Mouse (Mus musculus) hematopoietic multipotent progenitor cell, adult 10-12 weeks (in vitro differentiated cells): Measurements from ENCODE around the gene Fam205c. TPM values are rescaled to one million over a fixed set of nuclear protein-coding genes. Genes with fewer than 3 reads are reported as not detected.

ENCODE experiments used
- polyA plus RNA-seq: library from polyadenylated mRNA; stranded (reverse); fragments of >175 nt; gene quantifications from 2 replicates; pipeline ENCODE4 v1.2.3, GENCODE M21; 2012; ENCODE audit warnings: low replicate concordance

Fam205c gene
- not detected in 2 replicates for polyA plus RNA-seq

DNA sequence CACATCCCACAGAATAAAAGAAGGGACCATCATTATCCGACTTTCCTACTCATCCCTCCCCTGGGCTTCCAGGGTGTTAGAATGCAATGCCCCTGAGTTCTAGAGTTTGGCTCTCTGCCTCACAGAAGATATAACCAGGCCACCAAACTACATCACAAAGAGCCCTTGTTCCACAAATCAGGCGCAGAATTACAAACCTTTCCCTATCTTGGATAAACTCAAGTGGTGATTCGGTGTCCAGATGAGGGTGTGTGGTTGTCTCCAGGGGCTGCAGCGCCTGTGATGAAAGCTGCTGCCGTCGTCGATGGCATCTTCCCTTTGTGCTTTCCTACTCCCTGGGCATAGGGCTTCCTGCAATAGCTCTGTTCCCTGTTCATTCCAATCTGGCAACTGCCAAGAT is at the start of gene Fam205c:
Gene Fam205c, minus strand, starts transcription at position 101 of the 400 bp plus-strand sequence.

DNA sequence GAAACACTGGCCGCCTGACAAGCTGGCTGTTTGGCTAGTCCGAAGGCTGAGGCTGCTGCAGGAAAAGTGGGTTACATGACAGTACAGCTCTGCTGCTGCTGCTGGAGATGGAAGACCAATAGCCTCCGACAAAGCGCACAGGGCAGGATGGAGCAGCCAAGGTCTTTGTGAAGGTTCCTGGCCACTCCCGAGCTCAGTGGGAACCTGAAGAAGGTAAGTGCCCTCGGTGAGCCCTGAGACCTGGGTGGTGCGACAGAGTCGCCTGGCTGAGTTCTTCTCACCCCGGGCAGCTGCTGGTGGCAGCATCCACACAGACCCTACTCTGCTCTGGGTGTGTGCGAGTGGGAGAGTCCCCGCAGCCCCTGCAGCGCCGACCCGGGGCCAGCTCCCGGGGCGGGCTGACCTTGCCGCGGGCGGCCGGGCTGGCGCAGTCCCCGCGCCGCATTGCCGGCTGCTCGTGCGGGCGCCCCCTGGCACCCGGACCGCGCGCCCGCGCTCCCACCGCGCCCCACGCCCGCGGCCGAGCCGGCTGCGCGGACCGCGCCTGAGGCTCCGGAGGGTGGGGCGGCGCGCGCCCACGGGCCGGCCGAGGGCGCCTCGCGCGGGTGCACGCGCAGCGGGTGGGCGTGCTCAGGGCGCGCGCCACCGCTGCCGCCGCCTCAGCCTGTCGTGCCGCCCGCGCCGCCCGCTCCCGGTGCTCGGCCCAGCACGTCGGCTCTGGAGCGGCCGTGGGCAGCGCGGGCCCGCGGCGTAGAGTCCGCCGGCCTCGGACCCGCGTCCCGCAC is 42.8 kb upstream of the Fam205c start, which contains the start of gene Phf24:
Gene Phf24, plus strand, starts transcription at position 44 of the 785 bp plus-strand sequence.

DNA sequence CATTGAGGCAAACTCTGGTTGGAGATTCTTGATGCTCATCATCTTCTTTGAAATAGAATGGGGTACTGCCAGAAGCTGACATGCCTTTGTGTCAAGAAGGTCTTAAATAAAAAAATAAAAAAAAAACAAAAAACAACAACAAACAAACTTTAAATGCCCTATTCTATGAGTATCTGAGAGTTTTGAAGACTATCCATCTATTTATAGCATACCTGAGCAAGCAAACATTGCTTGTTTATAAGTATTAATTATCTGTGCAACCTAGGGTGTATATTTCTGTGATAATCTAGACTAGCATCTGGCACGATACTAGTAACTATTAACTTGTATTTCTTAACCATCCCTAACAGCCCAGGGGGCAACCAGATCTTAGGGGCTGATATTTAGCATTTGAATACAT is 17.4 kb downstream of the Fam205c start, which contains the start of gene Gm12394:
Gene Gm12394, minus strand, starts transcription at position 101 of the 400 bp plus-strand sequence.

DNA sequence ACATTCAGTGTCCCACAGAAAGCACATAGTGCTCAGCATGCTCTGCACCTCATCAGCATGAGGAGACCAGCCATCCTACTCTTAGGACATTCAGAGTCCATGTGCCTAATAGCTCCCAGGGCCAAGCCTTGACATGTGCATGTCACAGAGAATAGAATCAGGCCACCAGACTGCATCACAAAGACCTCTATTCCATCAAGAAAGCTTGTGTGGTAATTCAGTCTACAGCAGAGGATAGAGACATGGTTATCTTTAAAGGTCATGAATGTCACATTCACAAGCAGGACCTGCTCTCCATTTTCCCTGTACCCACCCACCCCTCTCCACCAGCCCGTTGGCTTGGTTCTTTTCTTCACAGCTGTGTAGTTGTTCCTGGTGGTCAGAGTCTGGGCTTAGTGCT is 20.2 kb downstream of the Fam205c start, which contains the start of gene Fam205a1:
Gene Fam205a1, minus strand, starts transcription at position 101 of the 400 bp plus-strand sequence.

Other genes with a start within 250 kb of the Fam205c start
- not detected in 2 replicates for gene Gm2564, start 244.5 kb downstream of the Fam205c start, polyA plus RNA-seq
- not detected in 2 replicates for gene Ccl27b, start 219.0 kb downstream of the Fam205c start, polyA plus RNA-seq
- gene Il11ra2, start 212.3 kb downstream of the Fam205c start, polyA plus RNA-seq, result not detected in 2 replicates
- gene 4930578G10Rik, start 138.7 kb downstream of the Fam205c start, polyA plus RNA-seq, result not detected in 2 replicates
- 0.25 TPM in 1 of 2 replicates, not detected in the other for gene Ccl19, start 117.7 kb downstream of the Fam205c start, polyA plus RNA-seq
- 1.2 and 4.8 TPM in 2 replicates for gene Ccl21a, start 100.2 kb downstream of the Fam205c start, polyA plus RNA-seq
- not detected in 2 replicates for gene Fam205a1, start 20.3 kb downstream of the Fam205c start, polyA plus RNA-seq
- not detected in 2 replicates for gene Gm12394, start 17.5 kb downstream of the Fam205c start, polyA plus RNA-seq
- gene Phf24, start 42.4 kb upstream of the Fam205c start, polyA plus RNA-seq, result 0.22 and 0.40 TPM in 2 replicates
- gene Dnajb5, start 75.6 kb upstream of the Fam205c start, polyA plus RNA-seq, result 20.2 and 20.9 TPM in 2 replicates
- not detected in 2 replicates for gene 1700022I11Rik, start 95.4 kb upstream of the Fam205c start, polyA plus RNA-seq
- gene Vcp, start 126.3 kb upstream of the Fam205c start, polyA plus RNA-seq, result 107 and 248 TPM in 2 replicates
- 3.3 and 9.9 TPM in 2 replicates for gene Fancg, start 136.3 kb upstream of the Fam205c start, polyA plus RNA-seq
- 20.3 and 26.7 TPM in 2 replicates for gene Pigo, start 151.6 kb upstream of the Fam205c start, polyA plus RNA-seq
- 47.0 and 65.0 TPM in 2 replicates for gene Stoml2, start 157.5 kb upstream of the Fam205c start, polyA plus RNA-seq
- 56.0 and 64.9 TPM in 2 replicates for gene Fam214b, start 172.0 kb upstream of the Fam205c start, polyA plus RNA-seq
- gene Unc13b, start 184.7 kb upstream of the Fam205c start, polyA plus RNA-seq, result 0.09 and 0.74 TPM in 2 replicates